Mouse (Mus musculus): ENCODE data around the gene 1810046K07Rik. TPM values are rescaled to one million over a fixed set of nuclear protein-coding genes. Genes with fewer than 3 reads are reported as not detected.

1810046K07Rik gene
- total RNA-seq, 1 experiment from 2014 or later = not detected

GRCm38 (mm10) chr9:51306351-51306750, 22.4 kb downstream of the 1810046K07Rik start:
- no peak for ATAC-seq (replicated peaks; ENCODE audit: low read depth, poor library complexity, severe bottlenecking)

GRCm38 (mm10) chr9:51305146-51305545, 23.6 kb downstream of the 1810046K07Rik start:
- ATAC-seq (replicated peaks; ENCODE audit: low read depth, poor library complexity, severe bottlenecking) = no peak

- peak; percentile 32; the same call in 1 of the 2 replicates for ATAC-seq (replicated peaks; ENCODE audit: low read depth, poor library complexity, severe bottlenecking)
These were observed 24.7 kb downstream of the 1810046K07Rik start for GRCm38 (mm10) chr9:51303980-51304379.

GRCm38 (mm10) chr9:51293541-51293940, 35.2 kb downstream of the 1810046K07Rik start:
- no peak for ATAC-seq (replicated peaks; ENCODE audit: low read depth, poor library complexity, severe bottlenecking)

- ATAC-seq (replicated peaks; ENCODE audit: low read depth, poor library complexity, severe bottlenecking) = peak; percentile 95
These were observed 36.0 kb downstream of the 1810046K07Rik start for GRCm38 (mm10) chr9:51292674-51293073.

- ATAC-seq (replicated peaks; ENCODE audit: low read depth, poor library complexity, severe bottlenecking) = no peak
These were observed 37.7 kb downstream of the 1810046K07Rik start for GRCm38 (mm10) chr9:51290980-51291379.

GRCm38 (mm10) chr9:51286079-51286478, 42.6 kb downstream of the 1810046K07Rik start:
- no peak for ATAC-seq (replicated peaks; ENCODE audit: low read depth, poor library complexity, severe bottlenecking)

GRCm38 (mm10) chr9:51278500-51279381, 50.0 kb downstream of the 1810046K07Rik start, which contains the start of gene Colca2:
TSS of gene Colca2 (minus strand) at chr9:51278569.
- ATAC-seq (replicated peaks; ENCODE audit: low read depth, poor library complexity, severe bottlenecking) = peak; percentile 87

- ATAC-seq (replicated peaks; ENCODE audit: low read depth, poor library complexity, severe bottlenecking) = no peak
These were observed 50.8 kb downstream of the 1810046K07Rik start for GRCm38 (mm10) chr9:51277834-51278498.

- ATAC-seq (replicated peaks; ENCODE audit: low read depth, poor library complexity, severe bottlenecking) = no peak
These were observed 54.0 kb downstream of the 1810046K07Rik start for GRCm38 (mm10) chr9:51274678-51275077.

- peak; percentile 88 for ATAC-seq (replicated peaks; ENCODE audit: low read depth, poor library complexity, severe bottlenecking)
These were observed 55.0 kb downstream of the 1810046K07Rik start for GRCm38 (mm10) chr9:51273581-51274154.

- ATAC-seq (replicated peaks; ENCODE audit: low read depth, poor library complexity, severe bottlenecking) = no peak
These were observed 56.6 kb downstream of the 1810046K07Rik start for GRCm38 (mm10) chr9:51272102-51272501.

GRCm38 (mm10) chr9:51271073-51271472, 57.6 kb downstream of the 1810046K07Rik start:
- ATAC-seq (replicated peaks; ENCODE audit: low read depth, poor library complexity, severe bottlenecking) = no peak

GRCm38 (mm10) chr9:51268852-51269251, 59.9 kb downstream of the 1810046K07Rik start:
- ATAC-seq (replicated peaks; ENCODE audit: low read depth, poor library complexity, severe bottlenecking) = no peak

- no peak for ATAC-seq (replicated peaks; ENCODE audit: low read depth, poor library complexity, severe bottlenecking)
These were observed 70.3 kb downstream of the 1810046K07Rik start for GRCm38 (mm10) chr9:51258426-51258825.

- ATAC-seq (replicated peaks; ENCODE audit: low read depth, poor library complexity, severe bottlenecking) = no peak
These were observed 71.8 kb downstream of the 1810046K07Rik start for GRCm38 (mm10) chr9:51256780-51257502.
